Mouse (Mus musculus): ENCODE measurements around the gene Glce. TPM values are rescaled to one million over a fixed set of nuclear protein-coding genes. Genes with fewer than 3 reads are reported as not detected.

The Glce gene
- polyA plus RNA-seq (2012; rRNA removed) = 6.8 and 9.4 TPM in 2 replicates

DNA sequence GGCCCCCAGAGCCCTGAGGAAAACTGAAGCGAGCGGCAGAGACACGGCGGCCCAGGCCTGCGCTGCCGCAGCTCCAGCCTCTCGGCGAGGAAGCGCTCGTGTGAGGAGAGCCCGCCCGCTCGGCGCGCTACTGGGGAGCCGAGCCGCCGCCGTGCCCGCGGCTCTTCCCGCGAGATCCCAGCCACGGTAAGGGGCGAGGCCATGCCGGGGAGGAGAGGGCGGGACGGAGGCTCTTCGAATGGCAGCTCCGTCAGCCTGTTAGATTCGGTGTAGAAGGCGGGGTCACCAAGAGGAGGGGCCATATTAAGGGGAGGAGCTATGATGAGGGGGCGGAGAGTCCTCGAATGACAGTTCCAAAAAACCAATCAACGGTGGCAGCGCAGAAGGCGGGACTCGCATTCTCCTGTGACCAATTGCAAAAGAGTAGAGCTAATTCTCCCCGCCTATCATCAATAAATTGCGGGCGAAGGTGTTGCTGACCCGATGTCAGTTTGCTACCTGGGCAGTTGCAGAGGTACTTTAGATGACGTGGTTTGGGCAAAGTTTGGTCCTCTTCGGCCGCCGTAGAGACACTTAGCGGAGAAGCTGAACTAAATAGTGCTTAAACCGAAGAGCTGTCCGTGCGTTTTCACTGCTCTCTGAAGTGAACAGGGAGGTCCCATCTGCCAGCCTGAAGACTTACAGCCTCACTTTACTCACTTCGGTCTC lies at the start of gene Glce:
Glce (minus strand) TSS at position 148 of the 708 bp plus-strand sequence.
- peak; percentile 85 for DNase-seq (ENCODE audit: low read depth)

DNA sequence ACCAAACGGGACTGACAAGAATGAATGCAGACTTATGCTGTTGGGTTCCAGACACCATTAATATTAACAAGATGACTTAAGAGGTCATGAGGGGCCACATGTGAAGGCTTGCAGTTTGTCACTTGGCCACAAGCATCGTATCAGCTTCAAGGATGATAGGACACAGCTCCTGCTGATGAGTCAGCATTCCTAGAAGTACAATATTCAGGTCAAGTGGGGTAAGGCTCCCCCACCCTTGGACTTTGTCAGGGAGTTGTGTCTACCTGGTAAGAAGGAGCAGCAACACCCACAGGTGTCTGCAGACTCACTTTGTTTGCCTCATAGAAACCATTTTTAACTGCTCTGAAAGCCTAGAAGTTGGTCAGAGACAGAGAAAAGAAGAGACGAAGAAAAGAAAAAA lies 49.8 kb upstream of the Glce start:
- DNase-seq (ENCODE audit: low read depth) = no peak

DNA sequence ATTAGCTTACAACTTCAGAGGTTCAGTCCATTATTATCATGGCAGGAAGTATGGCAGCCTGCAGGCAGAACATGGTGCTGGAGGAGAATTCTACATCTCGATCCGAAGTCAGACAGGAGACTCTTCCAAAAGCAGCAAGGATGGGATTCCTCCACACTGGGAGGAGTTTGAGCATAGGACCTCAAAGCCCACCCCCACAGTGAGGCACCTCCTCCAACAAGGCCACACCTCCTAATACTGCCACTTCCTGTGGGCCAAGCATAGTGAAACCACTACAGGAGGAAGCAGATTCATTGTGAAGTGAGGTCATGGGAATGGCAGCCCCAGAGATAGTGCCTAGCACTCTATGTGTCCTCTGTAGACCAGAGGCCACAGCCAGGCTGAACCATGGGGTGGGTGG lies 48.5 kb upstream of the Glce start:
- DNase-seq (ENCODE audit: low read depth) = no peak

DNA sequence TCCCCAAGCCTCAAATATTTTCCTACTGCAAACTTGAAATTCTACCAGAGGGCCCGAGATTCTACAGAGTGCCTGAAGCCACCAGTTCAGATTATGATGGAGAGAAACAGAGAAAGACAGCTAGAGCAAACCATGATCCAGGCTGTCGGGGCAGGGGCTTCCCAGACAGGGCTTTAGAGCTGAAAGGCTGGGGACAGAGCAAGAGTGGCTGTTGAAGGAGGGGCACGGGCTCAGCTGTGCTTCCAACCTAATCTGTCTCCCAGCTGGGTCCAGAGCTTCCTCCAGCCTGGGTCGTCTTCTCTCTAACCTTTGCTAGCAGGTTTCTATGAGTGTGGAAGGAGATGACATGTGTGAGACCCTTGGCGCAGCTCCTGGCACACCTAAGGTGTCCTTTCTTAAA lies 44.2 kb upstream of the Glce start:
- no peak for DNase-seq (ENCODE audit: low read depth)

DNA sequence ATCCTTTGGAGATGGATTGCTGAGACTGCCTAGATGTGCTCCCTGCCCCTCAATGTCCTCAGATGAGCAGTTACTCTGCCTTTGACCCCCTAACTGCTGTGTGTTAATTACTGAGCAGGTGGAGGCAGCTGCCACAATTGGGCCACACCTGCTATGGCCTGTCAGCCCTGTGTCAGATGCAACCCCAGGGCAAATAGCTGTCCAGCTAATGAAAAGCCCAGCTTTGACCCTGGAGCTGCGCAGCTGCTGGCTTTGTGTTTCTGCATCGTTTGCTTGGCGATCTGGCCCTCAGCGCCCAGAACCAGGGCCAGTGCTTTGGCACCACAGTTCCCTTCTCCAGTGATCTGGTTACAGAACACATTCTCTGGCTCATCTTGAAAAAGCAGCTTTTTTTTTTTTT lies 43.7 kb upstream of the Glce start:
- DNase-seq (ENCODE audit: low read depth) = no peak

DNA sequence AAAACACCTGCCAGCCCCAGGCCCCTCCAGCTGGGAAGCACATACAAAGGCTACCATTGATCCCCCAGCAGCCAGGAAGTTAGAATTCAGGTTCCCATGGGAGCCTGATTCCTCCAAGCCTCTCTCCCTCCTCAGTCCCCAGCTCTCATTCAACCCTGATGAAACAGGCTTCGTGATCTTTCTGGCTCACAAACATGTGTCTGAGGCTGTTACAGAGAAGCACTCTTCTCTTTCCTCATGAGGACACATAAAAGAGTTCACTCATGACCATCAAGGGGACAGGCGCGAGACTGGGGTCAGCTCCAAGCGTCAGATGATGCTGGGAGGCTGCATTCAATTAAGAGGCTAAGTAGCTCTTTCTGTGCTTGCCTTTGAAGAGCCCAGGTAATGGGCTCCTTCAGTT lies 40.4 kb upstream of the Glce start:
- DNase-seq (ENCODE audit: low read depth) = no peak

DNA sequence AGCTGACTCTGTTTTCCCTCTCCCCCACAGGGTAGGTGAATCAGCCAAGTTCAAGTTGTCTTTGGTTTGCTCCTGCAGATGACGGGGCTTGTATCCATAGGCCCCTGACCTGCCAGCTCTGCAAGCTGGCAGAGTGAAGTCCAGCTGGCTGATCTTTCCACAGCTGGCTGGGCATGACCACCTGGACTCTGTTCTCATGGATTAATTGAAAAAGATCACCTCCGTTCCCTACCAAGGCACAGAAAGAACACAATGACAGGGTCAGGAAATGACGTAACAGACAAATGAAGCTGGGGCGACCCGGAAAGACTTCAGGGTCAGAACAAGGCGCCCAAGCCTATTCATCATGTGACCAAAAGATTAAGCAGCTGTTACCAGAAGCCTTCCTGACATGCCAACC lies 38.3 kb upstream of the Glce start:
- no peak for DNase-seq (ENCODE audit: low read depth)

DNA sequence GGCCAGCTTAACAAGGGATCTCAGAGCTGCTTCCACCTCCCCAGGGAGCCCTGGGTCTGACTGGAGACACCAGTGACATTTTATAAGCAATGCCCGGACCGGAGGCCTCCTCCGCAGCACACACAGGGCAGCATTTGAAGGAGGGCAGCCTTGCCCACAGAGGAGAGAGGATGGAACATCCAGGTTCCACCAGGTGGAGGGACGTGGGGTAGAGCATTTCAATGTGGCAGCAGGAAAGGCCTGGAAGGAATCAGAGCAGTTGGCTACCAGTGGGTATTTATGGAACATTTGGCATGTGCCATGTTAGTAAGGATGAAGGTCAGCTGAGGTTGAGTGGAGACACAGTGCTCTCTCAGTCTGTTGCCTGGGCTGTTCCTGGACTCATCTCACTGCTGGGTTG lies 36.3 kb upstream of the Glce start:
- no peak for DNase-seq (ENCODE audit: low read depth)

DNA sequence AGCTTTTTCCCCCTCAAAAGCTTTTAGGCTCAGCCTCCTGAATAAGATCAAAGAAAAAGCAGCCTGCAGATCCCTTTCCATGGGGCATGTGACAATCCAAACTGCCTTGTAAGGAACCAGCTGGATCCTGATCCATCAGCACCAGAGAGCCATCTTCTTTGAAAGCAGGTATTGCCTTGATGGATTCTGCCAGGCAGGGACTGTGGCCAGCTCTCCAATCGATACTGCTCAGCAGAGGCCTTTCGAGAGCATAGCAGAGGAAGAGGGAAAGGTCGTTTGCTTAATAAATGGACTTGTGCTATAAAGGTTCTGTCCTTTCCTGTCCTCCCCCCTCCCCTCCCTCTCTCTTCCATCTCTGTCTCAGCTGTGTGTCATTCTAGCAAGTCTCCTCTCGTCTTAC lies 33.4 kb upstream of the Glce start:
- no peak for DNase-seq (ENCODE audit: low read depth)

DNA sequence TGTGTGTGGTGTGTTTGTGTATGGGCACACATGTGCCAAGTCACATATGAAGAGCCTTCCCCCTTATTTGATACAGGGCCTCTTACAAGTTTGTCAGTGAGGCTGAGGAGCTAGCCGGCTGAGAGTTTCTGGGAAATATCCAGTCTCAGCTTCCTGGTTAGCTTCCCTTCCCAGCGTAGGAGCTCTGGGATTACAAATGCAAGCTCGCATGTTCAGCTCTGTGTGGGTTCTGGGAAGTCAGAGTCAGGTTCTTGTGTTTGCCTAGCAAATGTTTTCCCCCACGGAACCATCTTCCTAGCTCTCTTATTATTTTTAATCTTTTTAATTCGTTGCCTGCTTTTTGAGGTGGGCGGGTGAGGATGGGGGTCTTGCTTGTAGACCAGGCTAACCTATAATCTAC lies 32.9 kb upstream of the Glce start:
- DNase-seq (ENCODE audit: low read depth) = no peak

DNA sequence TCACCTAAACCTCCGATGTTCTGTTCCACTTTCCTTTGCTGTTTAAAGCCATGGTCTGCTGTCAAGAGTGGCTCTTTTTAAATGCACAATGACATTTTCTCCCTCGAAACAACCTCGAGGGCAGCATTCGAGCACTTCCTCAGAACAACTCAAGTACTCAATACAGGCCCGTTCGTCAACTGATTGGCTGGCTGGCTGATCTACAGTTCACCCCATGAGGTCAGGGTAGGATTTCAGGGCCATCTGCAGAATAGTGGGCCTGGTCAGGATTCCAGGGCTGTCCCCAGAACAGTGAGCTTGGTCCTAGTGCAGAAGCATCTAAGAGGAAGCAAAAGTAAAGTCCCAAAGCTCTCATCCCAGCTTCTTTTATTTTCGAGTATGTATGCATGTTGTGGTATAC lies 32.5 kb upstream of the Glce start:
- DNase-seq (ENCODE audit: low read depth) = no peak

DNA sequence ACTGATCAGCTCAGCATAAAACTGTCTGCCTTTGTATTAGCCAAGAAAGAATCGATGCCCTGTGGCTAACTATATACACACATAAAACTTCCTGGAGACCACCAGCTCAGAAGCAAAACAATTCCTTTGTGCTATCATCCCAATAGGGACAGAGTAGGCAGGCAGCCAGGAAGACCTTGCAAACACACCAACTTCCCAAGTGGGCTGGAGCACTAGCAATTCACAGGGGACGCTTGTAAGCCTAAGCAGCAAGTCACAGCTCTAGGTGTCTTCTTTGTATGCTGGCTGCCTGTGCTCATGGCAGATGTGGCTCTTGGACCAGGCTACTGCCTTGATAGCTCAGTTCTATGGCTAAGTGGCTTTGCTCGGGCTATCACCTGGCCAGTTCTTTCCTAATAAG lies 32.1 kb upstream of the Glce start:
- DNase-seq (ENCODE audit: low read depth) = no peak

DNA sequence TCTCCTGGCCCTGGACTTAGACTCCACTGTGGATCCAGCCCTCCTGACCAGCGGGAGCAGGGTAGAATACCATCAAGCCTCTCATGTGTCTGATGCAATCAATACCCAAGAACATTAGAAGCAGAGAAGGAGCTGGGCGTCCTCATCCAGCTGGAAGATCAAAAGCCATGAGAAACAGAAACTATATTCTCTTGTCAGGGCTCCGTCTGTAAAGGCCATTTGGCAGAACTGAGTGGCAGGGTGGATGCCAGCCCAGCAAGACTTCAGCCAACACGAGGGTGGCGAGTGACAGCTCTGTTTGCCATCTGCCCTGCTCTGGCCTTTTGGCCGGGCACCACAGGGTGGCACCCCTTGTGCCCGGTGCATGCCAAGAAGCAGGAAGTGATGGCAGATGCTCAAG lies 30.8 kb upstream of the Glce start:
- DNase-seq (ENCODE audit: low read depth) = no peak

DNA sequence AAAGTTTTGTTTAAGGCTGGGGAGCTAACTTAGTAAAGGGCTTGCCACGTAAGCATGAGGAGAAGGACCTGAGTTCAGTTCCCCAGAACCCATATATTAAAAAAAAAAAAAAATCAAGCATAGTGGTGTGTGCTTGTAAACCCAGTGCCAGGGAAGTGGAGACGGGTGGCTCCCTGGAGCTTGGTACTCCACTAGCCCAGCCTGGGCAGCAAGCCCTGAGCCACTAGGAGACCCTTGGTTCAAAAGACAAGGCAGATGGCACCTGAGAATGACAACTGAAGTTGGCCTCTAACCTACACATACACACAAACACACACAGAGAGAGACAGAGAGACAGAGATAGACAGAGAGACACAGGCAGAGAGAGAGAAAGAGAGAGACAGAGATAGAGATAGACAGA lies 30.1 kb upstream of the Glce start:
- DNase-seq (ENCODE audit: low read depth) = no peak

DNA sequence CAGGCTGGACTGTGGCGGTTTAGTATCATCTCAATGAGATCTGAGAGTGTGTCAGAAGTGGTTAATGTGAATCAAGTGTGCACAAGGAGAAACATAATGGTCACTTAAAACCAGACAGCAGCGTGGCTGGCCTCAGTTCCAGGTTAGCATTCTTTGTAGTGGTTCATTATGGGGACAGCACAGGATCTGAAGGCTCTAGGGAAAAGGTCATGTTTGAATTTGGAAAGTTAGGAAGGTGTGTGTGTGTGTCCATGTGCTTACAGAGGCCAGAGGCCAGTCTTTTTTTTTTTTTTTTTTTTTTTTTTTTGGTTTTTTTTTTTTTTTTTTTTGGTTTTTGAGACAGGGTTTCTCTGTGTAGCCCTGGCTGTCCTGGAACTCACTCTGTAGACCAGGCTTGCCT lies 22.7 kb upstream of the Glce start:
- DNase-seq (ENCODE audit: low read depth) = no peak

DNA sequence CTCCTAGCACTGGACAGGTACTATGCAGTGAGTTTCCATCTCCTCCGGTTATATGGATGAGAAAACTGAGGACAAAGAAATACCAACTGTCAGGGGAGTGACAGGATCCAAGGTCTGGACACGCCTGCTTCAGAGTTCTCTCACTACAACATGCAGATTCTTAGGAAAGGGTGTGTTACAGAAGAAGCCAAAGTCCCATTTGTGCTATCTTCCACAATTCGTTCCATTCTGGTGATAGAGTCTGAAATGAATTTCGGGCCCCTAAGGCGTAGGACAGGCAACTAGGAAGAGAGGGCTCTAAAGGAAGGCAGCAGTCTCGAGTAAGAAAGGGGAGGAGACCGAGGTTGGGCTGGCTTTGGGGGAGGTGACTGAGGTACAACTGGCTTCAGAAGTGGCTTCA lies 21.0 kb upstream of the Glce start:
- DNase-seq (ENCODE audit: low read depth) = no peak

DNA sequence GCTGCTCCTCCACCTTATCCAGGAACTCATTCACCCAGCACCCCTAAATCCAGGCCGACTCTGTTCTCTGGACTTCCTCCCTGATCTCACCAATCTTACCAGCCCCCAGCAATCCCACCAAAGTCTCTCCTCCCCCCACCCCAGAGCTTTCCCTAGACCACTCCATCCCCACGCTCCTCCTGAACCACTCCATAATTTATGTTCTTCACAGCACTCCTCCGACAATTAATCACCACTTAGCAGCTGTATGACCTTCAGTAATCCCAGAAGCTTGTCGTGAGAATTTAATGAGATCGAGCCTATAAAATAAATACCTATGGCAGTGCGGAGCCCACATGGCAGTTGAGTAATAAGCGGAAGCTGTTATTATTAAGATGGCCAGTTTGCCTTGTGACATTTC lies 16.6 kb upstream of the Glce start:
- DNase-seq (ENCODE audit: low read depth) = no peak

DNA sequence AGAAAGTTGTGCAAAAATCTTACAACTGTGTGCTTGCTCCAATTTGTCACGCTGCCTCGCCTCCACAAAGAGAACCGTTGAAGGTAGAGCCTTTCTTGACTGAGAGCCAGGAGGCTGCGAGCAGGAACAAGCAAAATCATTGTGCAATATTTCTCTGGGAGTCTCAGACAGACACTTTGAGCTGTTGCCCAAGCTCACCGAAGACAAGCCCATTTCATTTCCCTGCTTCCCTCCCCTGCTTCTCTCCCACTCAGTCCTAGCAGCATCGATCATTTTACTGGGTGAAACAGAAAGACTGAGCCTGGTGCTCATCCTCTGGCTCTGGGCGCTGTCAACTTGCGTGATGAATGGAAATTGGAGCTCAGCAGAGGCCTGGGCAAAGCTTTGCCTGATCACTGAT lies 14.8 kb upstream of the Glce start:
- peak; percentile 95 for DNase-seq (ENCODE audit: low read depth)

DNA sequence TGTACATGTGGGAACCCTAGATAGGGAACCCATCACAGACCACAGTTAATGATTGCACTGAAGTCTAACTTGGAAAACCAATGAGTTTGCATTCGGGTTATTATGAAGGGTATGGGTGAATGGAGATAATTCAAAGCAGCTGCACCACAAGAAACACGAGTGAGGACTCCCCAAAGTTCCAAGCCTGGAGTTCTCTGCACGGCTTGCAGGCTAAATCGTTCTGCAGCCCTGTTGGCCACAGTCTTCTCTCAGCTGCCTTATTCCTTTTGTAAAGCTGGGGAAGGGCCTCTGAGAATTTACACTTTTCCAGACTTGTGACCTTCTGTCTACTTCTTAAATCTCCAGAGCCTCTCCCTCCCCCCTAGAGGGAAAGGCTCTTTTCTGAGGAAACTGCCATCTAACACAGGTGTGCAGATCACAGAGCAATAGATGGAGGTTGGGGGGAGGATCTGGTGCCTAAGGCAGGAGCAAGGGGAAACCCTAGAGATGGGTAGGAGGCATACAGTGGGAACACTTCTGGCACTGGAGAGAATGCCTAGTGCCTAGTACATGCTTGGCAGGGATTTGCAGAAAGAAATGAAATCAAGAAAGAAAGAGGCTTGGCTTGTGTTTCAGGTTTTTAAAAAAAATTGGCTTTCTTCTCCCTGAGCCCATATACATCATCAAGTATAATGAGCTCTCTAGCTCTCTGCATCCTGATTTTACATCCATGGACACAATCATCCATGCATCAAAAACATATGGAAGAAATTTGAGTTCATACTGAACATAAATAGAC lies 9.7 kb upstream of the Glce start:
- DNase-seq (ENCODE audit: low read depth) = no peak

DNA sequence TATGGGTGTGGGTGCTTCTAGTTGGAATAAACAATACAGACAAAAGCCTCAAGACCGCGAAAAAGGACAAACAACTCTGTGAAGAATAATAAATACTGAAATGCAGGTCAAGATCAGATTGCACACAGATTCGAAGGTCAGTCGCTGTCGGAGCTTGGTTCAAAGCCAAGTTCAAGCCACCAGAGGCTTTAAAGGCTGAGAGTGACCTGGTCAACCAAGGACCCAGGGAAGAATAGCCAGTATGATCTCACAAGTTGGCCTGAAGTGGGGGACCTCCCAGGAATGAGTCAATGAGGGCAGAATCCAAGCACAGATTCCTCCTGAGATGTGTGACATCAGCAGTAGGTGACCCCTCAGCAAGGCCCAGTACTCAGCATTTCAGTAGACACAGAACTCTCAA lies 8.3 kb upstream of the Glce start:
- no peak for DNase-seq (ENCODE audit: low read depth)

DNA sequence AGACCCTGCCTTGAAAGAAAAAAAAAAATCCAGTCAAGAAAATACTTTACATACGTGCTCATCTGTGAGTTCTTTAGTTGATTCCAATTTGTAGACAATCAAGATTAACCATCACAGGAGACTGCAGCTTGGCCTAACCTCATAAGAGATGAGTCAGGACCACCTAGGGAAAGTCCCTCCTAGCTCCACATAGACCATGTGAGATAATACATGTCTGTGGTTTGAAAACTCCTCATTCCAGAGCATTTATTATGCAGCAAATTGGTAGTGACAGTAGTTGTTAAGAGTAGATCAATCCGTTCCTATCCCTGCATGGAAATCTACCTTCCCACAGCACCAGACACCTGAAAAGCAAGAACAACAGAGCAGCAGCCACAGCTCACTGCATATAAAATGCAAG lies 5.6 kb upstream of the Glce start:
- no peak for DNase-seq (ENCODE audit: low read depth)

DNA sequence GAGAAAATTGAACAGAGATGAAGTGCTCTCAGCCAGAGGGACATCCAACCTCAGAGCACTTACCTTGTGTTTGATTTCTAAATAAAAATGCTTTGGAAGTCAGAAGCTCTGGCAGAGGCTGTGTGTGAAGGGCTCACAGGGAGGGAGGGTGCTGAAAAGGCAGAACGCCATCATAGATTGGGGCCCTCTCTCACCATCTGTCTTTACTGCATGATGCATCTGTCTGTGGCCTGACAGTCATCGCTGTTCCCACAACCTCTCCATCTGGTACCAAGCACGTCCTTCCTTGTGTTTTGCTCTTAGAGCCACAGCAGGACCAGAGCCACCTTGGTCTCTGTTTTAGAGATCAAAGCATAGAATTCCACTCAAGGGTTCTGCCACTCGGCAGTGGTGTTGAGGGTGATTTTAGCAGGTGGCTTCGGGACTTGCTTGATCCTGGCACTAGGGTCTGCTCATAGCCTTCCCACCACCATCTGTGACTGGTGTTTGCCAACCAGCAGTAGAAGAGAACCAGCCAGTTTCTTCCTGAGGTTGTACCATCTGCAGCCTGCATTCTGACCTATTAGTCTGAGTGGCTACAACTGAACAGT lies 3.6 kb upstream of the Glce start:
- no peak for DNase-seq (ENCODE audit: low read depth)

DNA sequence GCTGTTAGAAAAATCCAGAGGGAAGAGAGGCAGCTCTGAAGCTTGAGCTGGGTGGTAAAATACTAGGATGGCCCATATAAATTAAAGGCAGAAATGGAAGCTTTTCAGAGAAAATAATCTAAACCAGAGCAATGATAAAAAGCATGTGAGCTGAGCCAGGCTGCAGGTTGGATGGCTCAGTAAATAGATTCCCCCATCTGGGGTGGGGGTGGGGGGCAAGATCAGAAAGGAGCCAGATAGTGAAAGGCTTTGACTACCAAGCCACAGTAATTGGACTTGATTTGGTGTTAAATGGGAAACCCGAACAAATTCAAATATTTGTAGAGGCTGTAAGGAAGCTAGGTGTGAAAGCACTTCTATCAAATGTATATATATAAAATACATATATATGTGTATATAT lies 1.8 kb upstream of the Glce start:
- no peak for DNase-seq (ENCODE audit: low read depth)
